Mouse (Mus musculus) heart, postnatal 10 days (tissue): ENCODE results near the gene Agbl4. TPM values are rescaled to one million over a fixed set of nuclear protein-coding genes. Genes with fewer than 3 reads are reported as not detected.

Experiments used
- DNase-seq, 2 experiments: peaks; one replicate each; pipeline ENCODE4 v3.0.0; 2021
- intact Hi-C: fragments of 180-260 bp; cut with DNase I; formaldehyde crosslinking; loops from one replicate; pipeline ENCODE4 v1.15.1; 2025
- total RNA-seq, 2 experiments: library from RNA; stranded (reverse); gene quantifications; 2 replicates each; pipeline ENCODE4 v1.2.3; 2021

The Agbl4 gene
- total RNA-seq, 2 experiments from 2014 or later: 0.32 to 0.67 TPM

DNA sequence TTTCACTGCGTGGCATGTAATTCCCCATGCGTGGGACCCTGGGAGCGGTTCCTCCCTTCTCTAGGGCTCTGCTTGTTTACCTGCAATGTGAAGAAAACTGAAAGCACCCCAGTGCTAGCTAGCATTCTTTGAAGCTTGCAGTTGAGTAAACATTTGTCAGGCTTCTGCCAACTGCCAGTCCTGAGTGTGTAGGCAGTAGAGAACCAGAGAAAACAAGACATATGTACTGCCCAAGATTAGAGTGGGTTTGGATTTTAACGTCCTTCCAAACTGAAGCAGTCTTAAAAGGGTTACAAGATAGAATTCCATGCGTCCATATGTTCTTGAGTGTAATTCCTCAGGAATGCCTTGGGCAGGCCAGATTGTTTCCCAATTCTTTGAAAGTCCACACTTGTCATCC lies 1035.0 kb downstream of the Agbl4 start:
- intact Hi-C loops: no loop called here
- DNase-seq: no peak

DNA sequence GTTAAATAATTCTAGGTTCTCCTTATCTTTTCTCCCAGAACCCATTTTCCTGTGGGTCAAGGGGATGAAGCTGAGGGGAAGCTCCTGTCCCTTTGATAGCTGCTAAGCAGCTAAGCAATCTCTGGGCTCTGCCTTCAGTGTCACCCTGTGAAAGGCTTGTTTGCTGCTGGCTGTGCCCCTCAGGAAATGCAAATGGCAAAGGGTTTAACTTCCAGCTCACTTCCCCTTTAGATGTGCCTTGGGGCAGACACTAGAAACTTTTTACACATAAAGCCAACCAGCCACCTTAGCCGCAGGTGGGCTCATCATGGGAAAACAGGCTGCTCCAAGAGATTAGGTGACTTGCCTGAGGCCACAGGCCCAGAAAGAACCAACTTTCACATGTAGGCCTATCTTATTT lies 1044.2 kb downstream of the Agbl4 start:
- DNase-seq: no peak
- intact Hi-C loops: no loop called here

DNA sequence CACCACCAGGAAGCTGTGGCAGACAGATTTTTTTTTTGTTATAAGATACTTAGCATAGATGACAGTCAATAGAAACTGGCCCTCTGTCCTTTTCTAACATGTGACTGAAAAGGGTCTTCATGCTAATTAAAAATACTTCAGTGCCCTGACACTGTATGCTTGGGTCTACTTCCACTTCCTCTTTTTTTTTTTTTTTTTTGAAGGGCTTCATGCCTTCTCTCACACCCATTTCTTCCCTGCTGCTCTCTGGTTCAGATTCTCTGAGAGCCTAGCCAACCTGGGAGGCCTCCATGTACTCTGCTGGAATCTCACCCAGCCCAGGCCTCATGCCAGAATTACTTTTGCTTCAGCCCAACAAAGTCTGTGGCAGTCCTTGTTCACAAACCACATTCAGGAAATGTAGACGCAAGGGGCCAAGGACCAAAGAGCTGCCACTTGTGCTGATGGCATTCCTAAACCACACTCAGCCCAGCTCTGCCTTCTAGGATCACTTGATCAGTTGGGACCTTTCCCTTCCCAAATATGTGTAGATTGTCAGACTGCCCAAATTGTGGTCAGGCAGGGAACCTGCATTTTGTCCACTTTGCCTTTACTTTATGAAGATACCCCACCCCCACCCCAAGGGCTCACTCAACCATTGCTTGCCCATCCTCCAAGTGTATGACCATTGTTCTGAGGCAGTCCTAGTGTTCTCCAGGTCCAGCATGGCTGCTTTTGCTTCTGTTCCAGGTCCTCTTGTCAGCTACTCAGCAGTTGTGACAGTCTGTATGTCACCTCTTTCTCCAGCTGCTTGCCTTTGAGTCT lies 1045.2 kb downstream of the Agbl4 start:
- peak; percentile 75 to 79 for DNase-seq
- intact Hi-C loops: no loop called here

DNA sequence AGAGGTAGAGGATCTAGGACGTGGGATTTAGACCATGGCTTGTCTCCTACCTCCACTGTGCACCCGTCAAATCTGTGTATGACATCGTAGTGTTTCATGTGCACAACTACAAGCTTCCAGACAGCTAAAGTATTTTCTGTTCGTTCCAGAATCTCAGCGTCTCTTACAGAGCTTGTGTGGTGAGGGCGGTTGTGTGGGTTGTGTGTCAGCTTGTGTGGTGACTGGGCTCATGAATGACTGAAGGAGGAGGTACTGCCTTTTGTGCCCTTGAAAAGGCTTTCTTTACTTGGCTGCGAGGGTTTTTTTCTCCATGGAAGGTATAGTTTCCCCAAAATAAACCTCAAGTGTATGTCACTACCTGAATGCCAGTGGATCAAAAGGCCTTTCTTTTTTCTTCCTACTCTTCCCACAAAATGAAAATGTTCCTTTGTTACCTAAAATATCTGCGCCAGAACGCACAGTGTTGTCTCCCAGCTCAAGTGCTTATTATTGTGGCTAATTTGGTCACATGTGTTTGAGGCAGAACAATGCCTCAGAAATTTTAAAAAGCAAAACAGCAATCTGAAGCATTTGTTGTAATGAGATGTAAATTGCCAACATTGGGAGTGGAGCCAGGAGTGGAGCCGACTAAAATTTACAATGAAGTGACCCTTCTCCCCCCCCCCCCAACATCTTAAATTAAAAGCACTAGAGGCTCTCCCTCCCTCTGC lies 1046.6 kb downstream of the Agbl4 start:
- no peak for DNase-seq
- intact Hi-C loops: no loop called here

DNA sequence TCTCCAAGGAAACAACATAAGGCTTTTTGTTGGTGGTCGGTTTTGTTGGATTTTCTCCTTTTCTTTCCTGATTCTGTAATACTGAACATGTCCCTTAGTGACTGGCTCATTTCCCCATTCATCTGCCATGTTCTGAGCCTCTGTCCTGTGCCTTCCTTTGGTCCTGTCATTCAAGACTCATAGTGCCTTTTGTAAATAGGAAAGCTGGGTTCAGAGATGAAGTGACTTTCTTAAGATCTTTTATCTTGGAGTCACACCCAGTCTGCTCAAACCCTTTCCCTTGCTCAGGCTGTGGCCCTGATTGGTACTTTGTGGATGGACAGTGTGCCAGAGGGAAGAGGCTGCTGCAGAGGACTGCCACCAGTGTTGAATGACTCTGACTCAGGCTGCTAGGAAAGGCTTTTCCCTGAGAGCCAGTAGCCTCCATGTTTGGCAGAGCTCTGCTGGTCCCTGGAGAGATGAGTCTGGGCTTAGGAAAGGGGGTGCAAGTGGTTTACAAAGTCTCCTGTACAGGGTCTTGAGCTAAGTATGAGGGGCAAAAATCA lies 1047.2 kb downstream of the Agbl4 start:
- DNase-seq: no peak
- intact Hi-C loops: no loop called here

DNA sequence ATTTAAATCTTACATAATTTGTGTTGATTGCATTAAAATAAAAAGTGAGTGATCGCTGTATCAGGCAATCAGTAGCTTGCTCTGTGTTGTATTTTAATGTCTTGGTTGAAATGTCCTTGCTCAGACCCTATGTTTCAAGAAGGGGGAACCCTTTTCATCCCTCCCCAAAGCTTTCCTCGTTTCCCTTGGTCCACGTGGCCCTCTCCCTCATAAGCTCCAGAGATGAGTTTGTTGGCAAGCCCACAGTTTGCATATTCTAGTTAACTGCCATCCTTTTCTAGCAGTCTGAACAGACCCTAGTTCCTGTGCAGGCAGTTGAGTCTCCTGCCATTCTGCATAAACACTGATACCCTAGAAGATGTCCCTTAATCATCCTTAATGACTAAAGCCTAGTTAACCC lies 1050.5 kb downstream of the Agbl4 start:
- intact Hi-C loops: no loop called here
- no peak for DNase-seq

DNA sequence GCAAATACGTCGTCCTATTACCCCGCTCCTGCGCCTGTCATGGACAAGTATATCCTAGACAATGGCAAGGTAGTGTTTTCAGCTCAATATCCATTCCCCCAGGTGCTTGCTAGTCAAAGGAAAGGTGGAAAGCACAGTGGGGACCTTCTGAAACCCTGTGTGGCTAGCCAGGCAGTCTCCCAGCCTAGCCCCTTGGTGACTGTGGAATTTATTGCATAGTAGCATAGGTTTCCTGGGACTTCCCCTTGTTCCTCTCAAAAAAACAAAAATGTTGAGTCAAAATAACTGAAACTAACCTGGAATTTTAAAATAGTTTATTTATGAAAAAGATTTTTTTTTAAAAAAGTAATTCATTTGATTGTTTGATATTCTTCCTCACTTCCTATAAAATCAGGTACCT lies 1051.1 kb downstream of the Agbl4 start:
- intact Hi-C loops: no loop called here

DNA sequence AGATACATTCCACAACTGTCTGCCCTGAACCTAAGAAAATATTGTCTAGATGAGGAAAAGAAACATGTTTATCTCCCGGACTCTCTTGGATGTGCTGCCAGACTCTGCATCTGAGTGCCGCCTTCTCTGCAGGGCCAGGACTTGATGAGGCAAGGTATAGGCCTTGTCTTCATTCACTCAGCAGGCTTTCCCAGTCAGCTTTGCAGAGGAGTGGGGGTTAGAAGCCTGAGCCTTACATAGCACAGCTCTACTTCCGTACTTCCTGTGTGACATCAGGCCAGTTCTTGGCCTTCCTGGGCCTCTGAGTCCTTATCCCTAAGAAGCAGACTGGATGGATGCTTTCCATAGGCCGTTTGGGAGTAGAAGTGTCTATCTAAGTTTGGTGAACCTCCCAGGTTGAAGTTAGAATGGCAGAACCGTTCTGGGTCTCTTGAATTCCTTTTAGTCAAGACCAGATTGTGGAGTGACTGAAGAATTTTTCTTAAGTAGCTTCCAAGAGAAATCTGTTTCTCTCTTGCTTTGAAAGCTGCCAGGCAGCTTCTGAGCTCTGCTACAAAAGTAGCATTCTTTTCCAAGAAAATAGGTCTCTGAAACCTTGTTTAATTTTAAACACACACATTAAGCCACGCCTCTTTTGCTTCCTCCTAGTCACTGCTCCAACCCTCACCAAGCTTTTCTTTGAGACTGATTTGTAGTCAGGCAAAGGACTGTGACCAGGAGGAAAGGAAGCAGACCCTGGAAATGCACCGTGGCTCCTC lies 1052.2 kb downstream of the Agbl4 start:
- intact Hi-C loops: no loop called here
- no peak for DNase-seq

More for the DNA sequence above, 1051.1 kb downstream of the Agbl4 start:
- DNase-seq: no peak

DNA sequence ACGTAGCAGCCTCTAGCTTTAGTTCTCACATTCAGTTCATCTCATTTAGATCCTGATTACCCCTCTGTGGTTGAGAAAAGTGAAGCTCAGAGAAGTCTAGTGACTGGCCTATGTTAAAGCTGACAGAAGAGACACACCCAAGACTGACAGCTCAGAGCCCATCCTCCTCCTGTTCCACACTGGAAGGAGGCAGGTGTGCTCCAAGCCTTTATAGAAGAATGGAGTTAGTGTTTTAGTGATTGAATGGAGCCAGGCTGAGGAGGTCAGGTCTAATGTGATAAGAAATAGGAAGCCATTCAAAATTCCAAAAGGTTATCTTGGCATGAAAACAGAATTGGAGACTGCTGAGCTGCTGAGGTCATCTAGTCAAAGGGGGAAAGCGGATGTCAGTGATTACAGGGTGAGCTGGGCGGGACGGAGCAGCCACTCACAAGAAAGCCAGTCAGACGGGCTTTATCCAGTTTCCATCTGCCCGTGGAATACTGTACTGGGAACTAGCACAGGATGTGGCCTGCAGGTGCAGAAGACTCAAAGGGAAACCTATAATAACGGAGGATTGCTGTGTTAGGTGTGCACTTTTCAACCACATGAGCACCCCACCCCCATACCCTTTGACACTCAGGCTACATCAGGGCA lies 1053.9 kb downstream of the Agbl4 start:
- intact Hi-C loops: no loop called here
- DNase-seq: peak; percentile 33 to 37

DNA sequence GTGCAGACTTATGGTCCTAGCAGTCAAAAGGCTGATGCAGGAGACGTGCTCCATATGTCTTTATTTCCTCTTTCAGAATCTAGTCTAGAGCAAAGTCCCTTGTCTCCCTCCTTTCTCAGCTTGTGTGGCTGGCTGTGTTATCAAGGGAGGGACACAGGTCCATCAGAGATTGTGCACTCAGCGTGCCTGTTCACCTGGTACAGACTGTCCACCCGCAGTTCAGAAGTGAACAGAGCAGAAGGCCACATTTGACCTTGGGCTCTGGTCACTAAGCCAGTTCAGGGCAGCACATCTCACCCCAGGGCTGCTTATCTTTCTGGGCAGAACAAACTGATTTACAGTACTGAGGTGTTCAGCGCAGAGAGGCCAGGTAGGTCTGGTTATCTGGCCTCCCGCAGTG lies 1054.7 kb downstream of the Agbl4 start:
- intact Hi-C loops: no loop called here
- DNase-seq: no peak

DNA sequence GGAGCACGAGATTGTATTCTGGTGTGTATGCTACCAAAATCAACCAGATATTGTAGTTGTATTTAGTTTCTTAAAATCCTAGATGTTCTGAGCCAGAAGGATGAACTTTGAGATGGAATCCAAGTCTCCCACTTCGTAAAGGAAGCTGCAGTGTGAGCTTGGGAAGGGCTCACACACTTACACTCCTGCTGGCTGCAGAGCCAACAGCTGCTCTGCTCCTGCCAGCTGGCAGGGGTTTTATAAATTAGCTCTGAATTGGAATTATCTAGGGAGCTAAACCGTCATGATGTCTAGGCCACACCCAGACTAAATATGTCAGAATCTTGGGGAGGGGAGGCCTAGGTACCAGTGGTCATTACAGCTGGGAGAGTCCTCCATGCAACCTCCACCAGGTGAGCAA lies 1055.8 kb downstream of the Agbl4 start:
- intact Hi-C loops: no loop called here
- peak; percentile 37 for DNase-seq

DNA sequence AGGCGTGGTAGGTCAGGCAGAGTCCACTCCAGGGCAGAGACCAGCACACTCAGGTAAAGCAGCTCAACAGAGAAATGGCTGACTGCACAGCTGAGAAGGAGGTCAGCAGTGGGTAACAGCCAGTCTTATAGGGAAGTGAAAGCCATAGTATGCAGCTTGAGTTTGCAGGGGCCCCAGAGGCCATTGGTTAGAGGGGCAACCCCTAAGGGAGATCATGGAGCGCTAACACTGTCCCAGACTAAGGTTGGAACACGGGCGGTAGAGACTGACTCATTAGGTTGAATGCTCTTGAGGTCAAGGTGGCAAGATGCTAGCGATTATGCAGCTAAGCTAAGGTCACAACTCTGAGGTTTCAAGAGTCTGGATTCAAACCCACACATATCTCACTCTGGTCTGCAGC lies 1058.2 kb downstream of the Agbl4 start:
- intact Hi-C loops: no loop called here
- DNase-seq: no peak

DNA sequence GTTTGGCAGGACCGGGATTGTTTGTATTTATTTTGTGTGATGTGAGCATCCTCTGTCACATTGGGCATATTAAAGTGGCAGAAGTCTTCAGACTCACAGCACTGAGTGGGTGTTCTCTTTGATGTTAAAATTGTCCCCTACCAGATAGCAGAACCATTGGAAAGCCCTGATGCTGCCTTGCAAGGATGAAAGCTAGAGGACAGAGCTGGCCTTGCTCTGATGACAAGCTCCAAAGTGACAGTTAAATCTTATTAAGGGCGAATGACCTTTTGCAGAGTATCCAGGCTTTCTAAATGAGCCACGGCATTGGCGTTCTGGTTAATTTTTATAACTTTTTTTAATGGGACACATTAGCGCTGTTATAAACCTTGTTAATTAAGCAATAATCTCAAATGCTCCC lies 1060.1 kb downstream of the Agbl4 start:
- intact Hi-C loops: no loop called here
- DNase-seq: no peak

DNA sequence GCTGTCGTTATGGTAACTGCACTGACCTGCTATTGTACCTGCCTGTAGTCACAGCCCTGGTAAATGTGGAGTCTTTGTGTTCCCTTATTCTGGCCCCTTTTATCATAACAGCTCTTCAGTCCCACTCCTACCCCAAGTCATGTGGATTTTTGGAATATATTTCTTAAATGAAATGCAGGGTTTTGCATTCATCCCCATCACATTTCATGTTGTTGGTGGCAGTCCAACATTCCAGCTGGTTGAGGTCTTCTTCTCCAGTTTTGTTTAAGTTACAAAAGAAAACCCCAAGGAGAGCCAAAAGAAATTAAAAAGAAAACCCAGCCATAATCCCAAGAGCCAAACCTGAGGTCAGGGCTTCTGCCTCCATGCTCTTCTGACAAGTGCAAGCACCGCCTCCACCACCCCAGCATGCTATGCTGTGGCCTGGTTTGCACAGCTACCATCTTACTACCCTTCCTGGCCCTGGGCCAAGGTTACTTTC lies 1069.9 kb downstream of the Agbl4 start:
- intact Hi-C loops: no loop called here

DNA sequence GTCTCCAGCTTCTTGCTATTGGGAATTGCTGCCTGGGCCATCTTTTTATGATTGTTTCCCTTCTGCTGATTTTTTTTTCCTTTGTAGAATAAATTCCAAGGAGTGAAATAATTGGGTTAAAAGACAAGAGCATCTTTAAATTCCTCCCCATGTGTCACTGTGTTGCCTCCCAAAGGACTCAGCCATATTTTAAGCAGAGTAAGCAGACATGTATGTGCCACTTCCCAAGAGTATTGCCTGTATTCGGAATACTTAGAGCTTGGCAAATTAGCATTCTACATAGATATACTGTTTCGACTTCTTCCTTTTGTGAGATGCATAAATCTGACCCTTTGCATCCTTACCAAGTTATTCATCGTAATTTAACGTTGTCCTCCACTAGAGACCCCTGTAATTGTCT lies 1070.3 kb downstream of the Agbl4 start:
- no peak for DNase-seq
- intact Hi-C loops: no loop called here

More for the DNA sequence above, 1069.9 kb downstream of the Agbl4 start:
- no peak for DNase-seq

DNA sequence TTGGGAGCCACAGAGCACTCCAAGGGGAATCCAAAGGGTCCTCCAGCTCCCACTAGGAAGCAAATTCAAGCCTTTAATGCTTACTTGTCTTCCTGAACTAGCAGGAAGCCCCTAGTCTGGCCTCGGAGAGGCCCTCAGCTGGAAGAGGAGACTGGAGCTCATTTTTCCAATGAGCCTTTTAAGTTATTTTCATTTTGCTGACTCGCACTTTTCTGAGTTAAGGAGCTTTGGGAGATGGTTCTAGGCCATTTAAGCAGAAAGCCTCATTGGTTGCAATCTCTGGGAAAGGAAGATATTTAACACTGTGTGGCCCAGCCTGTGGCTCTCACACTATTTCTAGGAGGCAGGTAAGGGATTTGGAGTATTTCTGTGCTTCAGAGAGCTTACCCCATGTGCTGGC lies 1072.4 kb downstream of the Agbl4 start:
- intact Hi-C loops: no loop called here

DNA sequence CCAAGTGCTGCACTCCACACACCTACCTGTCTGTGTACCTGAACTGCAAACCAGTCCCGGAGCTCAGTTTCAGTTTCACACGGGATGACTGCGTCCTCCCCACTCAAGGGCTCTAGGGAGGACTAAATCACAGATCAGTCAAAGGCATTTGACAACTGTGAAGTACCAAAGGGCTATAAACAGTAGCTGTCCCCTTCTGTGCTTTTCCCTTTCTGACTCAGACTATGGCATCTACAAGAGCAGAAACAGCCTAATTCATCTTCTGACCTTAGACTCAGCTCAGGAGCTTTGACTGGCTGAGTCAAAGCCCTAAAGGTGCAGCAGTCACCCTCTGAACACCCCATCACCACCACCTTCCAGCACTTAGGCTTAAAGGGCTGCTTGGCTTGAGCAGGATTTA lies 1074.3 kb downstream of the Agbl4 start:
- no peak for DNase-seq

More for the DNA sequence above, 1072.4 kb downstream of the Agbl4 start:
- DNase-seq: no peak

DNA sequence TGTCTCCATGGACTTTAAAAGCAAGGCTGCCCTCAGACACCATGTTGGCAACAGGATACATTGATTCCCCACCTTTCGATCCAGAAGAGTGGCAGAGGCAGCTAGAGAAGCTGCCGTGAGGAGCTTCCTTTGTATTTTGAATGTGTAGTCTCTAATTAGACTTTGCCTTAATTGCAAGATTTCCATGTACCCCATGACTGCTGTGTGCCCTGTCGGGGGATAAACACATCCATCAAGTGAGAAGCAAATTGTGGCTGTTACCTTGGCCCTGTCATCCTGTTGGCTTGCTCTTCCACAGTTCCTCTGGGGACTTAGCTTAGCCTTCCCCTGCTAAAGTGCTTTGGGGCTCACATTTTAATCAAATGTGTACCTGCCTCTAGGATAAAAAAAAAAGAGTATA lies 1075.0 kb downstream of the Agbl4 start:
- no peak for DNase-seq

More for the DNA sequence above, 1074.3 kb downstream of the Agbl4 start:
- intact Hi-C loops: no loop called here

DNA sequence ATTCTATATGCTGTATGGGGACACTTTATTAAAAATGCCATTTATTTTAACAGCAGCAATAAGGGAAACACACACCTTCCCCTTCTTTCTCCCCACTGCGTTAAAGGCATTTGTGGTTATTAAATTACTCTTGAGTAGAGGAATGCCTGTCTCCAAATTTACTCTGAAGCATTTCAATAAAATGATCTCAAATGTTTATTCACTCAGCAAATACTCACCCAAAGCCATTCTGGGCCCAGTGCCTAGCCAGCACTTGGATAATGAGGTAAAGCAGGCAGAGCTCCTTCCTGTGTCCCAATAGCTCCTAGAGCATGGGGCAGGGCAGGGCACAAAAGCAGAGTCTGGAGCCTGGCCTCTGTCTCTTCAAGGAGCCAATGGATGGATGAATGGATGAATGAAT lies 1075.6 kb downstream of the Agbl4 start:
- no peak for DNase-seq
- intact Hi-C loops: no loop called here

More for the DNA sequence above, 1075.0 kb downstream of the Agbl4 start:
- intact Hi-C loops: no loop called here

DNA sequence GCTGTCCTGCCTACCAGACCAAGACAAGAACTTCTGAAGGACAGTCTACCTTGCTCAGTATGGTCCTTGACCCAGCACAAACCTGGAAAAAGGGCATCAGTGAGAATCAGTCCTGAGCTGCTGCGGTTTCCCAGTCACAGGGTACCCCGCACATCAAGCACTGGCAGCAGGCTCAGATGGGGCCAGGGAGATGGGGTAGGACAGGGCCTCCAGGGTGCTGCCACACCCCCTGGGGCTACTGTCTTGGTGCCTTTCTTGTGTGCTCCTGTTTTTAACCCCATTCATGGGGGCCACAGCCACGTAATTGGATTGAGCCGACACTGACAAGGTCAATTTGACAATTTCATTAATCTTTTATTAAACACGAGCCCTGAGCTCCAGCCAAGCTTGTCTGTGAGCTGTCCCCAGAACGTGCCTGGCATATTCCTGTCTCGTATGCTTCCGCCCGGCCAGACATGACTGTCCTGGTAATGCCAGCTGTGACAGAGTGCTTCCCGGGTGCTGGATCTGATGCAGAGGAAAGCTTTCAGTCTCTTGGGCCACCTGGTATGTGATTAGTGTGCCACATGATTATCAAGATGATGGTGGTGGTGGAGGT lies 1078.0 kb downstream of the Agbl4 start:
- intact Hi-C loops: no loop called here
- no peak for DNase-seq
